Mouse (Mus musculus) midbrain, postnatal 0 days (tissue): ENCODE measurements around the gene Nxph4. TPM values are rescaled to one million over a fixed set of nuclear protein-coding genes. Genes with fewer than 3 reads are reported as not detected.

ENCODE experiments used
- ATAC-seq: fragments of 200-750 bp; cut with Nextera tagmentation; 2 replicates; pipeline ENCODE4 v1.8.0; 2017; ENCODE audit warnings: moderate number of reproducible peaks, mild to moderate bottlenecking, moderate TSS enrichment, moderate library complexity; ENCODE audit not compliant: low FRiP score
- DNase-seq: peaks from one replicate; pipeline ENCODE4 v3.0.0-alpha.2; 2015; ENCODE audit warnings: low spot score
- H3K27ac ChIP-seq: fragments of 300-500 bp; sonication (generic); 2 replicates; pipeline ENCODE4 v1.5.1; 2014; ENCODE audit warnings: low read depth, mild to moderate bottlenecking, low read length, mixed read lengths
- H3K27me3 ChIP-seq: fragments of 300-500 bp; sonication (generic); 2 replicates; pipeline ENCODE4 v1.6.1; 2014; ENCODE audit warnings: low read length, control low read depth, mixed read lengths; ENCODE audit not compliant: insufficient read depth
- H3K36me3 ChIP-seq: fragments of 300-500 bp; sonication (generic); 2 replicates; pipeline ENCODE4 v1.6.1; 2014; ENCODE audit warnings: low read length, control low read depth, mixed read lengths; ENCODE audit not compliant: insufficient read depth
- H3K4me1 ChIP-seq: fragments of 300-500 bp; sonication (generic); 2 replicates; pipeline ENCODE4 v1.6.1; 2014; ENCODE audit warnings: mild to moderate bottlenecking, control low read depth, antibody characterized with exemption, low read length, mixed read lengths; ENCODE audit not compliant: insufficient read depth
- H3K4me2 ChIP-seq: fragments of 300-500 bp; sonication (generic); 2 replicates; pipeline ENCODE4 v1.6.1; 2014; ENCODE audit warnings: low read depth, mild to moderate bottlenecking, low read length, mixed read lengths; ENCODE audit not compliant: poor library complexity, severe bottlenecking
- H3K4me3 ChIP-seq: fragments of 300-500 bp; sonication (generic); 2 replicates; pipeline ENCODE4 v1.5.1; 2014; ENCODE audit warnings: low read depth, mild to moderate bottlenecking, low read length, moderate library complexity
- H3K9ac ChIP-seq: fragments of 300-500 bp; sonication (generic); replicated peaks from 2 replicates; pipeline ENCODE4 v1.6.1; 2014; ENCODE audit warnings: mild to moderate bottlenecking, low read length, moderate library complexity, mixed read lengths; ENCODE audit not compliant: poor library complexity, severe bottlenecking
- H3K9me3 ChIP-seq: fragments of 300-500 bp; sonication (generic); 2 replicates; pipeline ENCODE4 v1.6.1; 2016; ENCODE audit warnings: low read length, control low read depth
- CTCF ChIP-seq: IDR thresholded peaks from 2 replicates; pipeline ENCODE4 v1.5.1; 2016; ENCODE audit warnings: antibody characterized with exemption, mild to moderate bottlenecking
- WGBS: fragments of 180-500 bp; shearing (Covaris S2); extraction: QIAGEN DNeasy Blood & Tissue Kit; methylation state at CpG from one replicate; pipeline ENCODE4 v1.1.7; 2014; 5-methylcytosine and 5-hydroxymethylcytosine counted together
- polyA plus RNA-seq: library from polyadenylated mRNA; unstranded; fragments of >200 nt; fragmentation: Nextera tagmentation; extraction: Ambion mirVana; gene quantifications from 2 replicates; pipeline ENCODE4 v1.2.1, GENCODE M21; 2015
- total RNA-seq: library from RNA; depleted of rRNA; stranded (reverse); fragments of >200 nt; gene quantifications from 2 replicates; pipeline ENCODE4 v1.2.3, GENCODE M21; 2014

The Nxph4 gene
- total and polyA plus RNA-seq, 2 experiments from 2014 or later, result 22.6 to 68.9 TPM

DNA sequence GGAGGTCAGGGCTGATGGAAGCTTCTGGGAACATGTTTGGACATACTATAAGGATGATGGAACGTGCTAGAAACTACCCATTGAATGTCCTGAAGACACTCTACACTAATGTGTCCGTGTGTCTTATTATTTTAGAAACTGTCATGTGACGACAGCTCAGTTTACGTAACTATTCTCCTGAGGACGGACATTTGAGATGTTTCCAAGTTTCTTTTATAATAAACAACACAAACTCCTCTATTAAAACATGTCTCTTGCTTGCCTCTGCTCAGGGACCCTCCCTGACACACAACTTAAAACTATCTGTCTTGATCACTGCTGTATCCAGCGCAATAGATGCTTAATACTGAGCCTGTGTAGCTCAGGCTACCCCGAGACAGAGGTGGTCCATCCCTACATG lies 41.4 kb upstream of the Nxph4 start:
- no peaks in the 10 kb centered on the region for H3K4me1 ChIP-seq
- peaks cover 87% of the 10 kb centered on the region for H3K36me3 ChIP-seq
- no peak overlapping the region for H3K9ac ChIP-seq
- ATAC-seq, result no peak
- no peak for TF ChIP-seq CTCF
- H3K27ac ChIP-seq, result no peak overlapping the region
- H3K4me2 ChIP-seq, result no peak overlapping the region
- DNase-seq, result no peak
- no peak overlapping the region for H3K4me3 ChIP-seq
- H3K9me3 ChIP-seq, result no peaks in the 10 kb centered on the region
- H3K27me3 ChIP-seq, result no peaks in the 10 kb centered on the region
- 93% methylated on average over 7 of the region's 7 CpGs for WGBS

- no peak overlapping the region for H3K4me3 ChIP-seq
- DNase-seq (no peak), ATAC-seq (no peak)
- no peak overlapping the region for H3K27ac ChIP-seq
- no peak for TF ChIP-seq CTCF
- no peaks in the 10 kb centered on the region for H3K27me3 ChIP-seq
- H3K9me3 ChIP-seq, result no peaks in the 10 kb centered on the region
- 90% methylated on average over 5 of the region's 5 CpGs for WGBS
- no peaks in the 10 kb centered on the region for H3K4me1 ChIP-seq
- H3K4me2 ChIP-seq, result no peak overlapping the region
- H3K9ac ChIP-seq, result no peak overlapping the region
- H3K36me3 ChIP-seq, result peaks cover 77% of the 10 kb centered on the region
Measured at GRCm38 (mm10) chr10:127572281-127572680, 37.9 kb upstream of the Nxph4 start.

DNA sequence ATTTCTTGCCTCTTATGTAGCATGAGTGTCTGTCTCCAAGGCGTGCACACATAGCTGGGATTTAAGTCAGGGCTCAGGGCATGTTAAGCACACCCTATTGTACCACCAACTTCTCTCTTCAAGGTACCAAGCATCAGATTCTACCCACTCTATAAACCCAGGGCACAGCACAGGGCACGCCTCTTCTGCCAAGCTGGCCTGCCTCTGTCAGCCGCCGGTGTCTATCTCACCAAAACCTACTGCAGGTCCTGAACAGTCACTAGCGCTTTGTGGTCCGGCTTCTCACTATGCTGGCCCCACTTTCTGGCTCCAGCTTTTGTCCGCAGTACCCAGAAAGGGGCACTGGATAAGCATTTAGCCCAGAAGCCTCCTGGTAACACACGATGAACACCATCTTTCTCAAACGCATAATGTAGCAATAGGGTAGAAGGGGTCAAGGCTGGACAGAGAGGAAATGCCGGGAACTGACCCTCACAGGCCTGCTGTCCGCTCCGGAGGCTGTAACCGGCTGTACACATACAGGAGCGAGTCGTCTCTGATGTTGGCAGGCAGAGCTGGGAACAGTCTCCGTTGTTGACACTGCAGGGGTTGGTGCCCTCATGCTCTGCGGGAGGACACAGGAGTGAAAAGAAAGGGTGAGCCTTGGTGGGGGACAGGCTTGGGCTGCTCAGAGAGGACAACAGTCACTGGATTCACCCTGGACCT lies 36.7 kb upstream of the Nxph4 start:
- Histone ChIP-seq H3K4me2 (no peak overlapping the region), H3K4me3 (no peak overlapping the region), H3K9me3 (no peaks in the 10 kb centered on the region), H3K4me1 (no peaks in the 10 kb centered on the region), H3K27ac (no peak overlapping the region), H3K9ac (no peak overlapping the region), H3K27me3 (no peaks in the 10 kb centered on the region), H3K36me3 (peaks cover 76% of the 10 kb centered on the region)
- ATAC-seq, result no peak; the same call in 1 of the 2 replicates
- DNase-seq, result no peak
- no peak for TF ChIP-seq CTCF
- WGBS, result 93% methylated on average over 17 of the region's 17 CpGs

DNA sequence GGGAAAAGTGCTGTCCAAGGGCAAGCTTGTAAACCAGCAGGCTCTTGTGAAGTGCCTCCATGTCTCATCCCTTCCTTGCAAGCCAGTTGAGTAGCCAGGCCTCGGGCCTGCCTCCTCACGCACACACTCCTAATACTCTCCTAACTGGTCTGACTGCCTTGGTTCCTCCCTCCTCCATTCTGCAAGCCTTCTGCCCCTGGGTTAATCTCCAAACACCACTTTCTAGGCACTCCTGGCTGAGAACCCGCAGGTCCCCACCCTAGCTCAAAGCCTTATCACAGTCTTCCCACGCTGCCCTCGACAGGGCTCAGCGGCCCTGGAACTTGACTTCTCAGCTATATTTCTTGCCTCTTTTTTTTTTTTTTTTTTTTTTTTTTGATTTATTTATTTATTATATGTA lies 36.0 kb upstream of the Nxph4 start:
- Histone ChIP-seq H3K4me3 (no peak overlapping the region), H3K36me3 (peaks cover 77% of the 10 kb centered on the region), H3K27me3 (no peaks in the 10 kb centered on the region), H3K27ac (no peak overlapping the region), H3K9ac (no peak overlapping the region), H3K4me2 (no peak overlapping the region), H3K9me3 (no peaks in the 10 kb centered on the region), H3K4me1 (no peaks in the 10 kb centered on the region)
- DNase-seq (no peak), ATAC-seq (no peak)
- no peak for TF ChIP-seq CTCF
- 89% methylated on average over 6 of the region's 6 CpGs for WGBS

DNA sequence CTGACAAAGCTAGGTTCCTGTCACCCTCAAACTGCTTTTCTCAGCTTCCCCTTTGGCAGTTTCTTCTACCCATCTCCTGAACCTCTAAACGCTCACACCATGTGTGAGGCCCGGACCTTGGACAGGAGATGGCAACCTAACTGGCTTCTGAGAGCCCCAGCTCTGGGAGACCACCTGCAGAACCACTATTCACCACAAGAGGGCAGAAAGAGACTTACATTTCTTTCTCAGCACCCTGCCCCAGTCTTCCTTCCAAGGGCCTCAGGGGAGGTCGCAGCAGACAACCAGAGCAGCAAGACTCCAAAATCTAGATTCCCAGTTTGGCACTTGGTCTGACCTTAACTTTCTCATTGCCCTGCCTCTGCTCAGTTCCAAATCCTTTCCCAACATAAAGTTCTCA lies 35.1 kb upstream of the Nxph4 start:
- Histone ChIP-seq H3K9ac (no peak overlapping the region; the same call in 1 of the 2 replicates), H3K4me1 (no peaks in the 10 kb centered on the region), H3K27ac (0 out of 2 replicates have a peak overlapping the region, but pooled peaks have one; percentile 55), H3K9me3 (no peaks in the 10 kb centered on the region), H3K36me3 (peaks cover 72% of the 10 kb centered on the region), H3K4me3 (no peak overlapping the region), H3K27me3 (no peaks in the 10 kb centered on the region), H3K4me2 (no peak overlapping the region)
- ATAC-seq (peak; percentile 21; the same call in 1 of the 2 replicates), DNase-seq (peak; percentile 88)
- TF ChIP-seq CTCF, result peak; percentile 85
- WGBS, result 37% methylated on average over 3 of the region's 3 CpGs

GRCm38 (mm10) chr10:127566553-127567326 lies 32.4 kb upstream of the Nxph4 start:
- Histone ChIP-seq H3K9ac (no peak overlapping the region), H3K36me3 (peaks cover 69% of the 10 kb centered on the region), H3K4me1 (no peaks in the 10 kb centered on the region), H3K4me3 (no peak overlapping the region), H3K27me3 (no peaks in the 10 kb centered on the region), H3K9me3 (no peaks in the 10 kb centered on the region), H3K4me2 (no peak overlapping the region), H3K27ac (no peak overlapping the region)
- ATAC-seq, result no peak
- TF ChIP-seq CTCF, result no peak
- 94% methylated on average over 28 of the region's 28 CpGs for WGBS
- DNase-seq, result no peak
